Mouse (Mus musculus): ENCODE results near the gene Sox5.
"Not testable (repeated sequence)": the region's sequence is repeated elsewhere in the genome, so short reads cannot be mapped to it uniquely, and the experiment has no call there.

Sox5 gene

DNA sequence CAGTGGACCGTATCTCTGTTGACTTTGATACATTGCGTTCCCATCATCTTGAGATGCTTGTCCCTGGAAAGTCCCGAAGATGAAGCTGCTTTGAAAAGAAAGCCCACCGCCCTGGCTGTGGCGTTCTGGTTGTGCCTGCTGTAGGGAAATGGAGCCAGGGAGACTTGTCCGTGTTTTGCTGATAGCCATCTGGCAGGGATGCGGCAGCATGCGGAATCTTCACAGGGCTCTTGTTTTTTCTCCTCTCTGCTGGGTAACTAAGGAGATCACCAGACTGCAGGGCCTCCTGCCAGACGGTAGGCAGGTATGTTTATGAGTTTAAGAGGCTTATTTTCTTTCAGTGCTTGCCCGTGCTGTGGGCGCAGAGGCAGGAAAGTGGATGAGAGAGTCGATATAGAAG, 499.0 kb downstream of the Sox5 start:
- DNase-seq (ENCODE audit: low read depth) = no peak

DNA sequence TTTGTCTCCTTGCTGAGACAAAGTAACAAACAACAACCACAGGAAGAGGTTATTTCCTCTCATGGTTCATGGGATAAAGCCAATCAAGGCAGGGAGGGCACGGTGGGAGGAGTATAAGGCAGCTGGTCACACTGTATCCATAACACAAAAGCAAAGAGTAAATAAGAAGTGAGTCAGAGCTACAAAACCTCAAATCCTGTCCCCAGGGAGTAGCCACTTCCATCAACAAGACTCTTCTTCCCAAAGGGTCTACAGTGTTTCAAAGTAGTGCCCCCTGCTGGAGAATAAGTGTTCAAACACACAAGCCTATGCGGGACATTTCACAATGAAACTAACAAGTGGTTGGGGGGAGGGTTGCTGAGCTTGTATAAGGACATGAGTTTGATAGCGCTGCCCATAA, 500.1 kb downstream of the Sox5 start:
- no peak for DNase-seq (ENCODE audit: low read depth)

DNA sequence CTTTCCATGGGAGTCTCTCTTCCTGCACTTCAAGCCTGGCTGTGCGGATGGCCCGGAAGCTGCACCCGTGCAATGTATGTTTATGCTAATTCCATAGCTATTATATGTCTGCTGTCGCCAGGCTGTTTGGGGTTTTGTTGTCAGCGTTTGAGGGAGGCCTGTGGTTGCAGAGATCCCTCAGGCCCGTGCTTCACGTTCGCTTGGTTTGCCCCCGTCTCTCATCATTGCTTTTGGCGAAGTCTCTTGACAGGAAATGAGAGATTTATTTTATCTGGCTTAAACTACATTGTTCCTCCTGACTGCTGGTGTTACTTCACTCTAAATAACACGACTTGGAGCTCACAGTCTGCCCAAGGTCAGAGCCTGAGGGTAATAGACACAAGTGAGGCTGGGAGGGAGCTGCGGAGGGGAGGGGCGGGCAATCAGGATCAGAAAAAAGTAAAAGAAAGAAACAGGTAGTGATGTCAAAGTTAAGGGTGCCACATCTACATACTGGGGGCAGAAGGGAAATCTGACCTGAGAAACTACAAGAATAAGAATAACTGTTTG, 503.2 kb downstream of the Sox5 start:
- DNase-seq (ENCODE audit: low read depth) = no peak

DNA sequence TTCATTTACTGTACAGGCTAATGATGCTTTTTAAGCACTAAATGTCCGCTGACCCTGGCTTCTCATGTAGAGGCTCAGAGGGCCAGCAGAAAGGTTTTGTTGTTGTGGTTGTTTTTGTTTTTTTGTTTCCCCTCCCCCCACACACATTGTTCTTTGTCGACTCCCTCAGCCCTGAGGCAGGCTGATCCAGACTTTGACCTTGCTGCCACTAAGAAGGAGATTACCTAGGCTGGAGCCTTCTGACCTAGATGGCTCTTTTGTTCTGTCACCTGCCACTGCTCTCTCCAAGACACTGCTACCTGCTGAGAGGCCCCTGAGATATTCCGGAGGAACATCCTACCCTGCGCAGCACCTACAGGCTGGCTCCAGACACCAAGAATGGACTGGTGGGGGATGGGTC, 508.4 kb downstream of the Sox5 start:
- DNase-seq (ENCODE audit: low read depth) = not testable (repeated sequence)

DNA sequence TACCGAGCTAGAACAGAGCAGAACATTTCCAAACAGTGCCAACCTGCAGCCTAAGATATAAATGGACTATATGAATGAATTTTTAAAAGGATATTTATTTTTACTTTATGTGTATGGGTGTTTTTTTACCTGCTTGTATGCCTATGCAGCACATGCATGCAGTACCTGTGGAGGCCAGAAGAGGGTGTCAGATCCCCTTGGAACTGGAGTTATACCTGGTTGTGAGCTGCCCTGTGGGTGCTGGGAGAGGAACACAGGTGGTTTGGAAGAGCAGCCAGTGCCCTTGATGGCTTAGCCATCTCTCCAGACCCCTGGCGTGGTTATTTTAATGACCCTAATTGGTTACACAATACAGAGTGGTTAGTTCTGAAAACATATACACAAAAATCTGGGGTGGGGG, 510.5 kb downstream of the Sox5 start:
- peak; percentile 38 for DNase-seq (ENCODE audit: low read depth)

DNA sequence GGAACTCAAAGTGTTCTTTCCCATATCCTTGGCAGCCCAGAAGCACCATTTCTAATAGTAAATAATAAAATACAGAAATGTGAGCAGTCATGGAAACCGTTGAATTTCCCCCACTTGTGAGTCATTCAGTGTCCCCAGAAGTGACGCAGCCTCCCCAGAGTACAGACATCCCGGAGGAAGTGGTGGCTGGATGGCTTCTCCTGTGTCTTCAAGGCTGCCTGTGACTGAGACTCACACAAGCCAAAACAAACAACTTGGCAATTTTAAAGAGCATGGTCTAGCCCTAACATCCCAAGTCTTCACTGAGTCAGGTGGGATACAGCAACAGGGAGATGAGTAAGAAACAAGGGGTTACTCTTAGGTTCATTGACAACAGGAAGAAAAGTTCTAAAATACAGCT, 511.5 kb downstream of the Sox5 start:
- peak; percentile 37 for DNase-seq (ENCODE audit: low read depth)

DNA sequence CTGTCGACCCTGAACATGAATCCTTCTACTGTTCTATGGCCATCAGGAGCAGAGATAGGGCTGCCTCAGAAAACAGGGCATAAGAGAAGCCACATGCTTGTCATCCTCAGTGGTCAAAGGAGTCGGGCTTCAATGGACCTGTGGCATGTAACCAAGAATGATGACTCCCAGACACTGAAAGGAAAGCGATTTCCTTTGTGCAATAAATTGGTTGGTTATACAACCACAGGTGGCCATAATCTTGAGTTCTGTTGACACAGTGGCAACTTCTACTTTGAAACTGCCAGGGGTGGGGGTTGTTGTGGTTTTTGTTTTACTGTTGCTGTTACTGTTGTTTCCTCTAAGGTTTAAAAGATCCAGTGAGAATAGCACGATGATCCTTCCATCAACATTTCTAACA, 512.1 kb downstream of the Sox5 start:
- peak; percentile 38 for DNase-seq (ENCODE audit: low read depth)

DNA sequence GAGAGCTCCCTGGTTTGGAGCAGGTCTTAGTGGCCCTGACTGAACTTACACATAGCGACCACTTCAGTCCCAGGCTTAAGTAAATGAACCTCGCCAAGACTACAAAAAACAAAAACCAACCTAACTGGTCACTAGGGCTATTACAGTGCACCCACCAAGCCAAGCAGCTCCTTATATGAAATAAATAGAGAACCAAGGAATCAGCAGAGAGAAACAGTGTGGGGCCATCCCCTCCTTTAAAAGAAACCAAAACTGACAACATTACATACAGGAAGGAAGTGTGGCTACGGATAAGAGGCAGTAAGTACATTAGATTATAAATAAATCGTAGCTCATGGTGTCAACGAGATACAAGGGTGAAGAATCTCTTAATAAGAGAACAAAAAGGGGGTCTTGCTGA, 516.0 kb downstream of the Sox5 start:
- peak; percentile 58 for DNase-seq (ENCODE audit: low read depth)

DNA sequence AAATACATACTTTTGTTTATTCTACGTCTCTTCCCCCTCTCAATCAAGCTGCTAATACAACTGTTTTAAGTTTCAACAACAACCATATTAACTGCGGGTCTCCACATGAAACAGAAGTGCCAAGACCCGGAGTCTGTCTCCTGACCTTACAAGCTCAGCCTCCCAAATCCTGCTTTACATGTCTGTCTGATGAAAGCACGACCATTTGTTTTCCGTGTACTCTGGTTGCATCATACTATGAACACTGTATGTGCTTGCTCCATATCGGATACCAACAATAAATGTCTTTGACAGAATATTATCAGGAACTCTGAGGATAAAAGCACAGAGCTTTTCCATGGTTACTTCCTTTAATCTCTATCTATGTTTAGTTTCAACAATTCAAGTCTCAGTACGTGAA, 516.8 kb downstream of the Sox5 start:
- no peak for DNase-seq (ENCODE audit: low read depth)

DNA sequence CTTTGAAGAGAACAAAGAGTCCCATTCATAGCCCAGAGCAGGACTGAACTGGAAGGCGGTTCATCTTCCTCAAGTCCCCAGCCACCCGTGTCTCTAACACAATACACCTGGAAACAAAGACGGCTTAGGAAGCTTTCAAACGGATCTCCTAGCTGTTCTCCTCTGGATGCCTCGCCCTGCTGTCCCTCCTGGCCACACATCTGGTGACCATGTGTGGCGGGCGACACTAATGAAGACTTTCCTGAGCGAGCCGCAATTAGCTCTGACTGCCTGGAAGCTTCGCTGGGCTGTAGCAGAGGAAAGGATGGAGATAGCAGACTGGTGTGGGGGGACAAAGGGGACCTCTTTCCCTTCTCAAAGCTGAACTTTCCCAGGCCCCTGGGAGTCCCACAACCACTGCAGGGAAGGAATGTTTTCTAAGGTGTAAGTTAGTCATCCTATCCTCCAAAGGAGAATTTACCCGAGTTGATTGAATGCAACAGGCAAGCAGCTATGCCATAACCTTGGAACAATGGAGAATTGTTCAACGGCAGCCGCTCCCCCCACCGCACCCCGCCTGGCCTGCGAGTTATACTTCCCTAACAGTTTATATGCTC, 517.4 kb downstream of the Sox5 start:
- DNase-seq (ENCODE audit: low read depth) = no peak

DNA sequence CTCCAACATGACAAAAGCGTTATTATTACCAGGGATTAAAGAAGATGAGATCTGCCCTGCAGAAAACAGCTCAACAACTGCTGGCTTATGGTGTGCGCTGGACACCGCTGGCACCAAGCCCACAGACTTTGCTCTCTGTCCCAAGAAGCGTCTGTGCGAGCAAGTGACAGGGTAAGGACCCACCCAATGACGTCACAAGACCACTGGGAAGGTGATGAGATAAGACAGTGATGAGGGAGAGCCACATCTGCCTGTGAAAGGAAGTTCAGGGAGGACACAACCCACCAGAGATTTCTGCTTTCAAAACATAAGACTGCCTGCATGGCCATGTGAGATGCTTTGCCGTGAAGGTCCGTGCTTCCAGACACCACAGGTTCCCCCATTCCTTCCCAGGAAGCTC, 525.3 kb downstream of the Sox5 start:
- DNase-seq (ENCODE audit: low read depth) = no peak

DNA sequence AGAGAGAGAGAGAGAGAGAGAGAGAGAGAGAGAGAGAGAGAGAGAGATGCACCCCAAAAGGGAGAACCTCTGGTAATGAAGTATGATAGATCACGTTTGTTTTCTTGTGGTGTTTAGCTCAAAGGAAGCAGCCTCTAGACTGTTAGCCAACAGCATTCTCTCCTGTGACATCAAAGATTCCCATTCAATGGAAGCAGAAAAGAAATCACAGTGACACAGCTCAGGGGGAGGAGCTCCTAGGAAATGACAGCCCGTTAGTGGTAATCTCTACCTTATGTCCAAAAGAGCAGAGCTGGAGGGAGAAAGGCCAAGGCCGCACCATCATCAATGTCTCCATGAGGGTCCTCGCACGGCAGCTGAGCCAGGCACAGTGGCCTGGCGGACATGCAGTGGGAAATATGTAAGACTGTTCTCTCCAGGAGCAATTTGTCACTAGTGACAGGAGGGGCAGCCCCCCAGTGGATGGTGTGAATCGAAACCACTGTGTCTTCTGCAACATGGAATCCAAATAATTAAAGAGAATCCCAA, 529.5 kb downstream of the Sox5 start:
- DNase-seq (ENCODE audit: low read depth) = no peak

DNA sequence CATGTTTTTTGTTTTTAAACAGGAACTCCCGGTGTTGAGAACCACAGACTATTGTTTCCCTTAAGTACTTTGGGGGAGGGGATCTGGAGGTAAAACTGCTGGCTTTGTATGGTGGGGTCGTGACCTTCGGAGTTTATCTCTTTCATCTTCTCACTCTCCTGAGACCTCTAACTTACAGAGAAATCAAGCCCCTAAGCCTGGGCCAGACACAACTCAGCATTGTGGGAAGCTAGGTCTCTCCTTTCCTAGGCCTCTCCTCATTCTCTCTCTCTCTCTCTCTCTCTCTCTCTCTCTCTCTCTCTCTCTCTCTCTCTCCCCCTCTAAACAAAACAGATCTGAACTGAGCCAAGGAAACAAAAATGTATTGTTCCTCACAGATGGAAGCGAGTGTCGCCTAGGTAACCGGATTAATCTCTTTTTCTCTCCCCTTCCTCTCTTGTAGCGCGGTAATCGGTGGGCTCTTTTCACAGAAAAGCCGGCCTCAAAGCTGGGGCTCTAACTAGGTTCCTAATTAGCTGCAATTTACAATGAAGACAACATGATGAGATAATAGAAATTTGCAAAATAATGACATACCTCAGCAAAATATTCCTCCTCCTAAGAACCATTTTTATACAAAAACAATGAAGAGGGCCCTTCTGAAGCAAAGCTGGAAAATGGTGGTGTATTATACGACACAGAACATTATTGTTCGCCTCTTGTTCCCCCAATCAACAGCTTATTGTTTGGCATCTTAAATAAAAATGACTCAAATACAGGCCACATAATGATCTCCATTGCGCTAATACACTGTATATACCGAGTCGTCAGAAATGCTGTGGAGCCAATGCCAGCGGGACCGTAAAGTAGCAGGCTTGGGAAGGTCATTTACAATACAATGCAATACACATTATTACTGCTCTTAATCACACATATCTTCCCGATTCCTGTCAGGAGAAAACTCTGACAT, 530.3 kb downstream of the Sox5 start:
- no peak for DNase-seq (ENCODE audit: low read depth)

DNA sequence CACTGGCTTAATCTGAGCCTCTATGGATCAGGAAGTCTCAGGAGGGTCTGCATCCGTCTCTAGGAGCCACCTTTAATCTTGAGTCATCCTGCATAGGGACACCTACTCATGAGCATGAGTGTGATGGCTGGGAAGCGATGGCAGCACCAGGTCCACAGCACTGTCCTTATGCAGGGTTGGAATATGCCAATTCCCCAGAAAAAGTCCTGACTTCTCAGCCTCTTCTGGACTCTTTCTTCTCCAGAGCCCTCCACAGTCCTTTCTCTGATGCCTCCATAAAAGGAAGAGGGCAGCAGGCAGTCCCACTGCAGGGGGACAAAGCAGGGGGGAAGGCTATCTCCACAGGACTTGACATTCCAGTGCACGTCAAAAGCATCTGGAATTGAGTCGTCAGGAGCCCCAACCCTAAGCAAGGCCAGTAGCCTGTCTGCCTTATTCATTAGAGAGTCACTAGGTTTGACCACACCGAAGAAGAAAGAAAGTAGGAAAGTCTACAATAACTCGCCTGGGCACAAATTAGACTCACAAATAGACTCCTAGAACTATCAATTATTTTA, 531.1 kb downstream of the Sox5 start:
- DNase-seq (ENCODE audit: low read depth) = no peak

DNA sequence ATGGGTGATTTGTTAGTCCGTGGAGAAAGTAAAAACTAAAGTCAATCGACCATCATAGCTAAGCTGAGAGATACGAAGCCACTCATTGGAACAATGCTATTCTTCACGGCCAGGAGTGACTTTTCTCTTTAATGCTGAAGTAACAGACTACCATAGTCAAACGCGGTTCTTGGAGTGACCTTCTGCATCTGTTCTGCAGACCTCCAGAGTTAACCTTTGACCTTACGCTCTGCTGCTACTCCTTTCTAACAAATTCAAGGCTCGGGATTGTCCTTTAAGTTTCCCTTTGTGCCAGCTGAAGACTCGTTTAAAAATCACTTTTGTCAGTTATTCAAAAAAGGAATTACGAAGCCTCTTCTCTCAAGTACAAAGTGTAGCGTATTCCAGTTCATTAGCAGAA, 545.2 kb downstream of the Sox5 start:
- DNase-seq (ENCODE audit: low read depth) = no peak

DNA sequence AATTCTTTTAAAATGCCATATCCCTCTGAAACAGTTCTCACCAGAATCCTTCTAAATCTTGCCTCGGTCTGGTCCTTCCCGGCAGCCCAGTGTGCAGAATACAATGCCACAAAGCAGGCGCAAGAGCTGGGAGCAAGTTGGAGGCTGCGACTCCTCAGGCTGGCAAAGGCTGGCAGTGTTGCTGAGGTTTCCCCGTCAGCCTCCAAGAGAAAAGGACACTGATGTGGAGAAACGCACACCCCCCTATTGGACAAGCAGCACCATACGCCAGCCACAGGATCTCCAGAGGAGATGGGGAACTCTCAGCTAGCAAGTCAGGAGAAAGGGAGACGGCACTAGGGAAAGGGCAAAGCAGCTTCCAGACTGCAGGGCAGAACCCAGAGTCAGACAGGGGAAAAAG, 577.8 kb downstream of the Sox5 start:
- DNase-seq (ENCODE audit: low read depth) = no peak

DNA sequence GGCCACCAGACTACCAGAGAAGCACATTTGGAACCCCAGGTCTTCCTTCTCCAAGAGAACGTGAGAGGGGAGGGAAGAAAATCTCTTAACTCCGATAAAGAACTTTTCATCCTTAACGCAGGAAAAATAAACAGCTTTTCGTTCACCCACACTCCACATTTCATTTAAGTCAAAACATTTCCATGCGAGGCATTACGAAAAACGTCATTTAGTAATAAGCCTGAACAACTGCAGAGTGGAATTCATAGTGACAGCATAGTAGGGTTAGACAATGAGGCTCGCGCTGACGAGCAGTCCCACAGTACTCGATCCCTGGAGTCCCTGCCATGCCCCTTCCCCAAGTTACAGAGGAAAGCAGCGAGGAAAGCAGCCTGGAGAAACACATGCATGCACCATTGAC, 578.8 kb downstream of the Sox5 start:
- DNase-seq (ENCODE audit: low read depth) = no peak

DNA sequence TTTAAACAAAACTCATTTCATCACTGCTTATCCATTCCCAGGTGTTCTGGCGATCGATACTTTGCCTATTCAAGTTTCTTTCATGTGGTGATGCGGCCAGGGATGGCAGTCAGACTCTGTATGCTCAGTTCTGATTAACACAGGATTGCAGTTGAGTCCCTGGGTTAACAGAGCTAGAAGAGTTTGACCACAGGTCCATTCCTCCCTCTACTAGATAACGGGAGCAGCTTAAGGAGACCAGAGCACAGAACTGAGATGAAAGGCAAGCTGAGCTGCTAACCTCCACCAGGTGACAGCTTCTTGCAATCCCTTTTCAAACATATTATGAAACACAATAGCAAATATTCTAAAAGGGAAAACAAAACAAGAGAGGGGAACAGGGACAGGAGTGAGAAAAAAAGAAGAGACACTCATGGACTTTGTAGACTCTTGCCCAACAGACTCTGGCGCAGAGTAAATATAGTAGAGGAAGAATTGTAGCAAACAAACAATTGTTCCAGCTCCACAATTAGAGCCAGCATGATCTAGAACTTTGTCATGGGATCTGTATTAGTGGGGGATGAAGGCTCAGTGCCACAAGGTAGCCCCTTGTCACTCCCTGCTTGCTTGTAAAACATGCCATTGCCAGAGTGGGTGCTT, 580.3 kb downstream of the Sox5 start:
- DNase-seq (ENCODE audit: low read depth) = no peak

DNA sequence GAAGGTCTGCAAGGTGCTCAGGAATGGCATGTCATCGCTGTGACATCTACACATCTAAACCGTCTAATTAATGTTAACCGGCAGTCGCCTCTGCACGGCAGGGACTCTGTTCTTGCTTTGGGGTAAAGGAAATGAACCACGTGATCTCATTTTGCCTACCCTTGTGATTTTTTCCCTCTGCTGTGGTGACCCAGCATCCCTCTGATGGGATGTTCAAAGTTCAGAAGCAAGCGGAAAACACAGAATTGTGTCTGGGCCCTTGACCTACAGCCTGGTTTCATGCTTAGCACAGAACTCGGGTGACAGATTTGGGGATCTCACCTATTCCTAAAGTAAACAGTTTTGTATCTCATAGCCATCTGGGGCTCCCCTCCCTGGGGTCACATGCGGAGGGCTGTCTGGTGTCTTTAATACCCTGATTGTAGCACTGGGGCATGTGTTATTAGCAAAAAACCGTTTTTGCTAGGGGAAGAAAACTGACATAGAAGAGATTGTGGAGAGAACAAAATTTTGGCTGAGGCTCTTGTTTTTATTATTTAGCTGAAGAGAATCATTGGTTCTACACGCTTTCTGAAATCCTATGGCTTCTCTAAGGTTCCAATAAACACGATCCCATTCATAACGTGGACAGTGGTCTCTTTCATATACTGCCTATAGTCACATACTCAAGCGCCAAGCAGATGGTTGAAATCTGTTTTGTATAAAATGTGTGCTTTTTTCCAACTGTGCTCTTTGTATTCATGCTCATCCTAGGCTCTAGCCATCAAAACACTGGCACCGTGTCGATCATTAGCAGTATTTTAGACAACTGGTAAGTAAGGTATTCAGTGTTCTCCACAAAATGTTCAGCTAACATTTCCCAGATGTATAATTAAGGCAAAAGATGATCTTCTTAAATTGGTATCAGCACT, 584.3 kb downstream of the Sox5 start:
- DNase-seq (ENCODE audit: low read depth) = no peak

DNA sequence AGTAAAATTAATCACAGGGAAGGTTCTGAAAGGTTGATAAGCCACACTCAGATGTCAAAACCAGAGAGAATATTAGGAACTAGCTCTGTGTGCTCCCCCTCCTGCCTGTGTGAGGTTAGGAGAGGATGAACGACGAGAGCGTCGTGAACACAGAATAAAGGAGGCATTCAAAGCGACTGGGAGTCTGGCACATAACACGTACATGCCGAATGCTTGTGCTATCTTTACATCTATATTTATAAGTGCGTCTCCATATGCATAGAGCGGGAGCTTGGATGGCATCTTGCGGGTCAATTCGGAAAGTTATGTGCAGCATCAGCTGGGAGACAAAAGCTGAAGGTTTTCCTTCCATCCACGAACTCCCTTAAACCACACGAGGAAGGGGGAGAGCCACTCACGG, 585.8 kb downstream of the Sox5 start:
- DNase-seq (ENCODE audit: low read depth) = no peak

DNA sequence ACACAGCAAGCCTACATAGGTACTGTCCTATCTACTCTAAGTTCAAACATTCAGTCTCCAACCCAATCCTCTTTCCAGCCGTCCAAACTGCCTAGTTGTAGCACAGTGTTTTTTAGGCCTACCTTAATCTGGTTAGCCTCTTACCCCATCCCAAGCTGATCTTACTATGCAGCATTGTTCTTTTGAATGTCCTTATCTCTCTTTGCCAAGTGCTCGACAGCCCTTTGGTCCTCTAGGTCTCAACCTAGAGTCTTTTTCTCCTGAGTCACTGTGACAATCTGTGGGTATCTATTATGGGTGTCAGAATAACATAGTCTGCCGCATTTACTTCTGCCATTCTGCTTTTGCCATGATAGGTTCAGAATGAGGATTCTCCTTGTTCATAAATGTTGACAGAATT, 598.7 kb downstream of the Sox5 start:
- no peak for DNase-seq (ENCODE audit: low read depth)

Data from induced T-regulatory cell, adult 2 months (primary cell).